Mouse (Mus musculus): ENCODE measurements around the gene Cenpl. TPM values are rescaled to one million over a fixed set of nuclear protein-coding genes. Genes with fewer than 3 reads are reported as not detected.

Cenpl gene
- polyA plus RNA-seq, 1 experiment from 2014 or later = 38.8 TPM

- no peak overlapping the region for H3K4me2 ChIP-seq (replicated peaks; ENCODE audit: low read depth, low read length)
- H3K27me3 ChIP-seq (ENCODE audit: control insufficient read depth, insufficient read depth, low read length) = no peaks in the 10 kb centered on the region
- H3K36me3 ChIP-seq (ENCODE audit: control insufficient read depth, insufficient read depth, low read length) = no peaks in the 10 kb centered on the region
- H3K4me1 ChIP-seq (replicated peaks; ENCODE audit: control insufficient read depth, insufficient read depth, low read length) = no peaks in the 10 kb centered on the region
- WGBS = 8% methylated on average over 3 of the region's 3 CpGs
- peak; percentile 34 for ATAC-seq (ENCODE audit: low FRiP score)
- H3K4me3 ChIP-seq (ENCODE audit: low read depth, low read length) = no peak overlapping the region
- DNase-seq (ENCODE audit: low spot score) = peak; percentile 47
- peak overlapping the region; percentile 18; the same call in 1 of the 2 replicates for H3K27ac ChIP-seq (ENCODE audit: low read depth, low read length)
- no peaks in the 10 kb centered on the region for H3K9me3 ChIP-seq (ENCODE audit: control insufficient read depth, low read length)
- no peak overlapping the region for H3K9ac ChIP-seq (ENCODE audit: low read depth, low read length)
These were observed 30.6 kb upstream of the Cenpl start for GRCm38 (mm10) chr1:161039741-161040425.

DNA sequence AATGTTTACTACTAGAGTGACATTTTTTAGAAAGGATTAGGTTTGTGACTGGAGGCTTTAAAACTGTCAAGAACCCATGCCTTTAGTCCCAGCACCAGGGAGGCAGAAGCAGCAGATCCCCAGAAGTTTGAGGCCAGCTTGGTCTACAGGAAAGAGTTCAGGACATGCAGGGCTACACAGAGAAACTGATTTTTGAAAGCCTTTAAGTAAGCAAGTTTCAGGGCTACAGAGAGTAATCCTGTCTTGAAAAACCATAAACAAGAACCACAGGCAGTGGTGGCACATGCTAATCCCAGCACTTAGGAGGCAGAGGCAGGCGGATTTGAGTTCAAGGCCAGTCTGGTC lies 30.1 kb upstream of the Cenpl start:
- ATAC-seq (ENCODE audit: low FRiP score) = no peak
- H3K36me3 ChIP-seq (ENCODE audit: control insufficient read depth, insufficient read depth, low read length) = no peaks in the 10 kb centered on the region

DNA sequence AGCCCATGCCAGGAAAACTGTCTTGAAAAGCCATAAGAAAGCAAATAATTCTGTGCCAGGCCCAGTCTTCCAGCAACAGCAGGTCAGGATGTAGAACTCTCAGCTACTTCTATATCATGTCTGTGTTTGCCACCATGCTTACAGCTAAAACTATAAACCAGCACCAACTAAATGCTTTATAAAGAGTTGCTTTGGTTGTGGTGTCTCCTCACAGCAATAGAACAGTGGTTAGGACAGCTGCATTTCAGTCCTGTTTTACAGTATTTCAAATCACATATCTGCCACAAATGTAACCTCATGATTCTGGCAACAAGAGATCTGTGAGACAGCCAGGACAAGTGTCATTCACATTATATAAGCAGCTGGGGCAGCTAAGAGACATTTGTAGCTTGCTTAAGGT lies 29.7 kb upstream of the Cenpl start:
- Histone ChIP-seq H3K36me3 (ENCODE audit: control insufficient read depth, insufficient read depth, low read length) (no peaks in the 10 kb centered on the region), H3K4me2 (replicated peaks; ENCODE audit: low read depth, low read length) (no peak overlapping the region), H3K27ac (ENCODE audit: low read depth, low read length) (no peak overlapping the region), H3K9me3 (ENCODE audit: control insufficient read depth, low read length) (no peaks in the 10 kb centered on the region), H3K27me3 (ENCODE audit: control insufficient read depth, insufficient read depth, low read length) (no peaks in the 10 kb centered on the region), H3K4me3 (ENCODE audit: low read depth, low read length) (no peak overlapping the region), H3K9ac (ENCODE audit: low read depth, low read length) (no peak overlapping the region), H3K4me1 (replicated peaks; ENCODE audit: control insufficient read depth, insufficient read depth, low read length) (no peaks in the 10 kb centered on the region)
- no peak for ATAC-seq (ENCODE audit: low FRiP score)
- DNase-seq (ENCODE audit: low spot score) = peak; percentile 5

More for the DNA sequence above, 30.1 kb upstream of the Cenpl start:
- no peak overlapping the region for H3K4me2 ChIP-seq (replicated peaks; ENCODE audit: low read depth, low read length)
- H3K4me3 ChIP-seq (ENCODE audit: low read depth, low read length) = no peak overlapping the region
- no peak for DNase-seq (ENCODE audit: low spot score)
- no peaks in the 10 kb centered on the region for H3K4me1 ChIP-seq (replicated peaks; ENCODE audit: control insufficient read depth, insufficient read depth, low read length)
- no peak overlapping the region for H3K9ac ChIP-seq (ENCODE audit: low read depth, low read length)
- 0 out of 2 replicates have a peak overlapping the region, but pooled peaks have one; percentile 17 for H3K27ac ChIP-seq (ENCODE audit: low read depth, low read length)
- no peaks in the 10 kb centered on the region for H3K27me3 ChIP-seq (ENCODE audit: control insufficient read depth, insufficient read depth, low read length)
- WGBS = 73% methylated on average over 1 of the region's 1 CpGs
- no peaks in the 10 kb centered on the region for H3K9me3 ChIP-seq (ENCODE audit: control insufficient read depth, low read length)

GRCm38 (mm10) chr1:161041261-161042020 lies 29.1 kb upstream of the Cenpl start:
- no peak overlapping the region for H3K4me2 ChIP-seq (replicated peaks; ENCODE audit: low read depth, low read length)
- H3K9me3 ChIP-seq (ENCODE audit: control insufficient read depth, low read length) = no peaks in the 10 kb centered on the region
- H3K36me3 ChIP-seq (ENCODE audit: control insufficient read depth, insufficient read depth, low read length) = no peaks in the 10 kb centered on the region
- no peak overlapping the region for H3K9ac ChIP-seq (ENCODE audit: low read depth, low read length)
- no peak overlapping the region for H3K4me3 ChIP-seq (ENCODE audit: low read depth, low read length)
- no peaks in the 10 kb centered on the region for H3K4me1 ChIP-seq (replicated peaks; ENCODE audit: control insufficient read depth, insufficient read depth, low read length)
- no peaks in the 10 kb centered on the region for H3K27me3 ChIP-seq (ENCODE audit: control insufficient read depth, insufficient read depth, low read length)
- no peak for ATAC-seq (ENCODE audit: low FRiP score)
- DNase-seq (ENCODE audit: low spot score) = no peak
- 89% methylated on average over 7 of the region's 7 CpGs for WGBS
- H3K27ac ChIP-seq (ENCODE audit: low read depth, low read length) = no peak overlapping the region

GRCm38 (mm10) chr1:161046972-161047371 lies 23.5 kb upstream of the Cenpl start:
- no peak overlapping the region for H3K4me2 ChIP-seq (replicated peaks; ENCODE audit: low read depth, low read length)
- DNase-seq (ENCODE audit: low spot score) = no peak
- H3K4me1 ChIP-seq (replicated peaks; ENCODE audit: control insufficient read depth, insufficient read depth, low read length) = no peaks in the 10 kb centered on the region
- H3K9ac ChIP-seq (ENCODE audit: low read depth, low read length) = no peak overlapping the region
- no peak overlapping the region for H3K27ac ChIP-seq (ENCODE audit: low read depth, low read length)
- 92% methylated on average over 3 of the region's 3 CpGs for WGBS
- no peak for ATAC-seq (ENCODE audit: low FRiP score)
- no peaks in the 10 kb centered on the region for H3K27me3 ChIP-seq (ENCODE audit: control insufficient read depth, insufficient read depth, low read length)
- no peak overlapping the region for H3K4me3 ChIP-seq (ENCODE audit: low read depth, low read length)
- H3K9me3 ChIP-seq (ENCODE audit: control insufficient read depth, low read length) = no peaks in the 10 kb centered on the region
- H3K36me3 ChIP-seq (ENCODE audit: control insufficient read depth, insufficient read depth, low read length) = no peaks in the 10 kb centered on the region

- H3K4me2 ChIP-seq (replicated peaks; ENCODE audit: low read depth, low read length) = no peak overlapping the region
- no peak for ATAC-seq (ENCODE audit: low FRiP score)
- H3K36me3 ChIP-seq (ENCODE audit: control insufficient read depth, insufficient read depth, low read length) = no peaks in the 10 kb centered on the region
These were observed 13.3 kb upstream of the Cenpl start for GRCm38 (mm10) chr1:161057164-161057563.

GRCm38 (mm10) chr1:161063351-161063750 lies 7.2 kb upstream of the Cenpl start:
- ATAC-seq (ENCODE audit: low FRiP score) (no peak), DNase-seq (ENCODE audit: low spot score) (no peak)
- Histone ChIP-seq H3K4me3 (ENCODE audit: low read depth, low read length) (no peak overlapping the region), H3K27ac (ENCODE audit: low read depth, low read length) (no peak overlapping the region), H3K4me1 (replicated peaks; ENCODE audit: control insufficient read depth, insufficient read depth, low read length) (no peaks in the 10 kb centered on the region), H3K9me3 (ENCODE audit: control insufficient read depth, low read length) (no peaks in the 10 kb centered on the region), H3K27me3 (ENCODE audit: control insufficient read depth, insufficient read depth, low read length) (no peaks in the 10 kb centered on the region), H3K9ac (ENCODE audit: low read depth, low read length) (no peak overlapping the region), H3K4me2 (replicated peaks; ENCODE audit: low read depth, low read length) (no peak overlapping the region), H3K36me3 (ENCODE audit: control insufficient read depth, insufficient read depth, low read length) (no peaks in the 10 kb centered on the region)
- WGBS = 83% methylated on average over 1 of the region's 1 CpGs

More at GRCm38 (mm10) chr1:161057164-161057563, 13.3 kb upstream of the Cenpl start:
- 92% methylated on average over 1 of the region's 1 CpGs for WGBS
- no peak overlapping the region for H3K4me3 ChIP-seq (ENCODE audit: low read depth, low read length)
- no peaks in the 10 kb centered on the region for H3K9me3 ChIP-seq (ENCODE audit: control insufficient read depth, low read length)
- H3K27me3 ChIP-seq (ENCODE audit: control insufficient read depth, insufficient read depth, low read length) = no peaks in the 10 kb centered on the region
- H3K27ac ChIP-seq (ENCODE audit: low read depth, low read length) = no peak overlapping the region
- H3K9ac ChIP-seq (ENCODE audit: low read depth, low read length) = no peak overlapping the region
- DNase-seq (ENCODE audit: low spot score) = no peak
- no peaks in the 10 kb centered on the region for H3K4me1 ChIP-seq (replicated peaks; ENCODE audit: control insufficient read depth, insufficient read depth, low read length)

DNA sequence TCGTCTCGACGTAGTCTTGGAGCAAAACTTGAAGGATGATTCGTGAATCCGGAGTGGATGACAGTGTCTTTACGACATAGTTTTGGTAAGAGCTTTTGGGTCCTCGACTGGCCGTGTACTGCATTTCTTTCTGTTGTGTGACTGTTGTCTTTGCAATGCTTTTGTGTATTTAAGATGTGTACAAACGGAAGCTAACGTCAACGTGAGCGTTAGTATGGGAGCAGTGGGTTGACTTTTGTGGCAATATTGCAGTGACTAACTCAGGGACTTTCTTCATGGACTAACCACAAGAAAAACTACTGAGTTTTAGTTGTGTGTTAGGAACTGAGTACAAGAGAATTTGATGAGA lies 733 bp downstream of the Cenpl start:
- no peak for ATAC-seq (ENCODE audit: low FRiP score)
- under 1% methylated on average over 12 of the region's 12 CpGs for WGBS

DNA sequence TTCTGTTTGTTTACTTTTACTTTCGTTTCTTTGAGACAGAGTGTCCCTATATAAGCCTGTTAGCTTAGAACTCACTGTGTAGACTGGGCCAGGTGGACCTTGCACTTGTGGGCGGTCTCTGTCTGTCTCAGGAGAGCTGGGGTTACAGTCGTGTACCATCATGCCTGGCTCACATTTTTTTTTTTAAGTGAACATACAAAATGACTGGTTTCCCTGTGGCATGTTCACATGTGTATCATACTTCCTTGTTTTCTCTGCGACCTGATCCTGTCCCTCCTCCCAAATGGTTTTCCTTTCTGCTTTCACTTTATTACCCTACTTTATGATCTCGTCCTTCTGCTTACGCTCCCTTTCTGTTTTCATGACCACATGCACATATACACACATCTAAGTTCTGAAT lies 5.7 kb downstream of the Cenpl start:
- Histone ChIP-seq H3K27ac (ENCODE audit: low read depth, low read length) (no peak overlapping the region), H3K36me3 (ENCODE audit: control insufficient read depth, insufficient read depth, low read length) (no peaks in the 10 kb centered on the region), H3K4me2 (replicated peaks; ENCODE audit: low read depth, low read length) (no peak overlapping the region), H3K27me3 (ENCODE audit: control insufficient read depth, insufficient read depth, low read length) (no peaks in the 10 kb centered on the region), H3K9me3 (ENCODE audit: control insufficient read depth, low read length) (no peaks in the 10 kb centered on the region), H3K4me3 (ENCODE audit: low read depth, low read length) (no peak overlapping the region), H3K4me1 (replicated peaks; ENCODE audit: control insufficient read depth, insufficient read depth, low read length) (peaks cover 4% of the 10 kb centered on the region; the same call in 1 of the 2 replicates), H3K9ac (ENCODE audit: low read depth, low read length) (no peak overlapping the region)
- ATAC-seq (ENCODE audit: low FRiP score) = no peak
- no peak for DNase-seq (ENCODE audit: low spot score)
- 90% methylated on average over 6 of the region's 6 CpGs for WGBS

More for the DNA sequence above, 733 bp downstream of the Cenpl start:
- H3K27ac ChIP-seq (ENCODE audit: low read depth, low read length) = no peak overlapping the region
- no peak for DNase-seq (ENCODE audit: low spot score)
- H3K9ac ChIP-seq (ENCODE audit: low read depth, low read length) = peak overlapping the region; percentile 61
- no peaks in the 10 kb centered on the region for H3K36me3 ChIP-seq (ENCODE audit: control insufficient read depth, insufficient read depth, low read length)
- peak overlapping the region; percentile 65 for H3K4me3 ChIP-seq (ENCODE audit: low read depth, low read length)
- H3K4me2 ChIP-seq (replicated peaks; ENCODE audit: low read depth, low read length) = peak overlapping the region; percentile 47
- no peaks in the 10 kb centered on the region for H3K9me3 ChIP-seq (ENCODE audit: control insufficient read depth, low read length)
- H3K4me1 ChIP-seq (replicated peaks; ENCODE audit: control insufficient read depth, insufficient read depth, low read length) = peaks cover 4% of the 10 kb centered on the region; the same call in 1 of the 2 replicates
- no peaks in the 10 kb centered on the region for H3K27me3 ChIP-seq (ENCODE audit: control insufficient read depth, insufficient read depth, low read length)

All from hindbrain, embryonic 11.5 days (tissue).